Mouse (Mus musculus): Measurements from ENCODE around the gene Farp1. TPM values are rescaled to one million over a fixed set of nuclear protein-coding genes. Genes with fewer than 3 reads are reported as not detected.
A peak's percentile ranks its signal among the peaks of the same experiment; 100 is the strongest.

Farp1 gene
- polyA plus RNA-seq, 1 experiment from 2014 or later = 27.9 TPM

GRCm38 (mm10) chr14:121134414-121134813 is 99.4 kb downstream of the Farp1 start:
- no peak for ATAC-seq (ENCODE audit: low FRiP score)
- peaks cover 18% of the 10 kb centered on the region for H3K4me1 ChIP-seq
- 69% methylated on average over 3 of the region's 3 CpGs for WGBS
- H3K27me3 ChIP-seq = no peaks in the 10 kb centered on the region
- no peak overlapping the region for H3K9ac ChIP-seq
- no peaks in the 10 kb centered on the region for H3K36me3 ChIP-seq (replicated peaks)
- no peak overlapping the region for H3K4me2 ChIP-seq
- H3K9me3 ChIP-seq = no peaks in the 10 kb centered on the region
- H3K27ac ChIP-seq = no peak overlapping the region
- no peak overlapping the region for H3K4me3 ChIP-seq (replicated peaks)

- Histone ChIP-seq H3K27me3 (no peaks in the 10 kb centered on the region), H3K4me3 (replicated peaks) (no peak overlapping the region)
- 92% methylated on average over 7 of the region's 7 CpGs for WGBS
These were observed 108.9 kb downstream of the Farp1 start for GRCm38 (mm10) chr14:121143831-121144455.

GRCm38 (mm10) chr14:121144496-121144895 is 109.5 kb downstream of the Farp1 start:
- Histone ChIP-seq H3K27me3 (no peaks in the 10 kb centered on the region), H3K9ac (no peak overlapping the region), H3K27ac (no peak overlapping the region), H3K36me3 (replicated peaks) (no peaks in the 10 kb centered on the region), H3K4me3 (replicated peaks) (no peak overlapping the region), H3K4me1 (peaks cover 12% of the 10 kb centered on the region), H3K9me3 (no peaks in the 10 kb centered on the region), H3K4me2 (no peak overlapping the region)
- no peak for ATAC-seq (ENCODE audit: low FRiP score)
- 82% methylated on average over 2 of the region's 2 CpGs for WGBS

More at GRCm38 (mm10) chr14:121143831-121144455, 108.9 kb downstream of the Farp1 start:
- no peak overlapping the region for H3K9ac ChIP-seq
- no peaks in the 10 kb centered on the region for H3K9me3 ChIP-seq
- peaks cover 12% of the 10 kb centered on the region for H3K4me1 ChIP-seq
- no peak for ATAC-seq (ENCODE audit: low FRiP score)
- no peak overlapping the region for H3K27ac ChIP-seq
- H3K4me2 ChIP-seq = no peak overlapping the region
- no peaks in the 10 kb centered on the region for H3K36me3 ChIP-seq (replicated peaks)

DNA sequence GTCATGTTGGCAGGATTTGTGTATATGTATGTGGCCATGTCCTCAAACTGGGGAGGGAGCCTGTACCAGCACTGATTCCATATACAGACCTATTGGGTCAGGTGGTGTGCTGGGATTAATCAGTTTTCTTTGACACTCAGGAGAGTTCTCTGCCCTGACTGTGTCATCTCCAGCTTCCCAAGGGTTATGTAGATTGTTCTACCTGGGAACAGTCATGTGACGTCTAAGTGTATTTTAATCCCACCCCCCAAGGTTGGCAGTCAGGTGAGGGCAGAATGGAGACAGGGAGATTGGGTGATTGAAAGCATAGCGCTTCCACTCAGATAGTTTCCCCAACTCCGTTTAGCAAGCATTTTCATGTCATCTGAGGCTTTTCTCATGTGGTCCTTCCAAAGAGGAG is 110.3 kb downstream of the Farp1 start:
- H3K27ac ChIP-seq = no peak overlapping the region
- no peak for ATAC-seq (ENCODE audit: low FRiP score)

DNA sequence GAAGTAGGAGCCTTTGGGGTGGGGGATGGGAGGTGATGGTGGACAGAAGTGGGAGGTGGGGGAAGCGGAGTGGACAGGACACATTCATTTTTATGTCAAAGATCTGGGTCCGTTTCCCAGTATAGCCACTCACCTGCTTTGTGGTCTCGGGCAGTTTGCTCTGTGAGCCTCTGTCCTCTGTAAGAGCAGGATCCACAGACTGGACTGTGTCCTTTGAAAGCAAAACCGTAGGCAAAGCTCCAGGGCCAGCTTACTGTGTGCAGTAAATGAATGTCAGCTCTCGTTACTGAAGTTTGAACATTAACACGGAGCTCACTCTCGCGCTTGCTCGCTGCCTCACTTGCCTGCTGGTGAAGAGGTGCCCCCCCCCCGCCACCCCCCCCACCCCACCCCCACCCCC is 110.7 kb downstream of the Farp1 start:
- Histone ChIP-seq H3K9me3 (no peaks in the 10 kb centered on the region), H3K27ac (no peak overlapping the region), H3K27me3 (no peaks in the 10 kb centered on the region), H3K4me2 (no peak overlapping the region), H3K9ac (no peak overlapping the region), H3K4me1 (peaks cover 19% of the 10 kb centered on the region), H3K4me3 (replicated peaks) (no peak overlapping the region), H3K36me3 (replicated peaks) (no peaks in the 10 kb centered on the region)
- ATAC-seq (ENCODE audit: low FRiP score) = no peak
- 37% methylated on average over 10 of the region's 10 CpGs for WGBS

More for the DNA sequence above, 110.3 kb downstream of the Farp1 start:
- 66% methylated on average over 3 of the region's 3 CpGs for WGBS
- H3K4me2 ChIP-seq = no peak overlapping the region
- H3K9me3 ChIP-seq = no peaks in the 10 kb centered on the region
- no peak overlapping the region for H3K4me3 ChIP-seq (replicated peaks)
- no peaks in the 10 kb centered on the region for H3K27me3 ChIP-seq
- peaks cover 19% of the 10 kb centered on the region for H3K4me1 ChIP-seq
- no peaks in the 10 kb centered on the region for H3K36me3 ChIP-seq (replicated peaks)
- no peak overlapping the region for H3K9ac ChIP-seq

DNA sequence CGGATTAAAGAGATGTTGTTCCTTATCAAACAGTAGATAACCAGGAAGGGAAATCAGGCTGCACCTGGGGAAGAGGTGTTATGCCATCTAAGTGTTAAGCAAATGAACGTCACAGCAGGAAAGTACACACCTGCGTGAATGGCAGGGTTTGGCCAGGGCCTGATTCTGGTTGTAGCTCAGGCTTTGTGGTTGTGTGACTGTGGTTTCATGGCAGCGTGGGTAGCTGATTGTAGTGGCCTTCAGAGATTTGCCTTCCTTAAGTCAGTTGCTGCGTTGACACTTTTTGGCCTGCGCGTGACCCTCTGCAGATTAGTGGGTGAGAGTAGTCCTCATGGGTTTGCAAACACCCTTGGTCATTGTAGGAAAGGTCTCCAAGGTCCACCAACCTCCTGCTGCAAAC is 111.2 kb downstream of the Farp1 start:
- H3K27ac ChIP-seq = no peak overlapping the region
- H3K27me3 ChIP-seq = no peaks in the 10 kb centered on the region
- H3K4me3 ChIP-seq (replicated peaks) = no peak overlapping the region
- H3K9me3 ChIP-seq = no peaks in the 10 kb centered on the region
- H3K36me3 ChIP-seq (replicated peaks) = no peaks in the 10 kb centered on the region
- H3K4me2 ChIP-seq = no peak overlapping the region
- 63% methylated on average over 7 of the region's 7 CpGs for WGBS
- H3K4me1 ChIP-seq = peaks cover 23% of the 10 kb centered on the region
- H3K9ac ChIP-seq = no peak overlapping the region
- no peak for ATAC-seq (ENCODE audit: low FRiP score)

DNA sequence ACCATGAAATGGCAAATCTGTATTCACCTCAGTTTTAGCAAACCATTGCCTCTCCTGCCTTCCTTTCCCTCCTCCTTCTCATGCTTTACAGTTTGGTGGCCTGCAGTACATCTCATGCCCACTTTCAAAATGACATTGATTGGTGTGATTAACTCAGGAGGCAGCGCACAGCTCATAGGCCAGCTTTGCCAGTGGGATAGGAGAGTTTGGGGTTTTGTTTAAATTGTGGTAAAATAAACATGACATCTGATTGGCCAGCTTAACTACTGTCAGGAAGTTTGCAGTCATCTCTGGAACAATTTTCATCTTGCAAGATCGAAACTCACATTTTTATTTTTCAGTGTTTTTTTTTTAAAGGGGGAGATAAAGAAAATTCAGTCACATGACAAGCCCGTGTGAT is 112.0 kb downstream of the Farp1 start:
- Histone ChIP-seq H3K27me3 (no peaks in the 10 kb centered on the region), H3K4me1 (peaks cover 32% of the 10 kb centered on the region), H3K27ac (no peak overlapping the region), H3K4me2 (no peak overlapping the region), H3K4me3 (replicated peaks) (no peak overlapping the region), H3K36me3 (replicated peaks) (no peaks in the 10 kb centered on the region), H3K9ac (no peak overlapping the region), H3K9me3 (no peaks in the 10 kb centered on the region)
- ATAC-seq (ENCODE audit: low FRiP score) = no peak
- 89% methylated on average over 3 of the region's 3 CpGs for WGBS

DNA sequence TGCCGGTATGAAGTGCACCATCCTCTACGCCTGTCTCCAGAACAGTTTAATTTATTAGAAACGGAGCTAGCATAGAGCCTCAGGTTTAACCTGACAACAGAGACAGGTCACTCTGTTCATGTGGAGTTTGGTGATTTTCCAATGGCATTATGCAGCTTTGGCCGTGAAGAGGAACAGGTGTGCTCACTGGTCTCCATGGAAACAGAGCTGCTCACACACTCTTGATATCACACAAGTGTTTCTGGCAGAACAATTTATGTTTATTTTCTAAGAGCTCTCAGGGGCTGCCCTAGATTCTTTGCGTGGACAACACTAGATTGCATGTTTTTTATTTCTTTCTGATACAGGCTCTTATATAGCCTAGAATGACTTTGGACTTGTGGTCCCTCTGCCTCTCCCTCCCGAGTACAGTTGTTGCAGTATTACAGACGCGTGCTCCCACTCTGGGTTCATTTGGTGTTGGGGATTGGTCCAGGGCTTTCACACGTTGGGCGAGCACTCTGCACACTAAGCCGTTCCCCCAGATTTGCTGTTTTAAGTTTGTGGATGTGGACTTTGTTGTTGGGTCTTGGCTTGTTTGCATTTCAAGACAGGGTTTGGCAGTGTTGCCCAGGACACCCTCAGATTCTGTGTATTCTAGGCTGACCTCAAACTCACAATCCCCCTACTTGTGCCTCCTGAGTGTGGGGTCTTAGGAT is 113.2 kb downstream of the Farp1 start:
- no peak overlapping the region for H3K4me3 ChIP-seq (replicated peaks)
- 89% methylated on average over 11 of the region's 11 CpGs for WGBS
- H3K4me1 ChIP-seq = peaks cover 42% of the 10 kb centered on the region
- H3K4me2 ChIP-seq = no peak overlapping the region
- H3K36me3 ChIP-seq (replicated peaks) = no peaks in the 10 kb centered on the region
- H3K9me3 ChIP-seq = no peaks in the 10 kb centered on the region
- H3K27me3 ChIP-seq = no peaks in the 10 kb centered on the region
- H3K27ac ChIP-seq = no peak overlapping the region
- no peak overlapping the region for H3K9ac ChIP-seq
- no peak for ATAC-seq (ENCODE audit: low FRiP score)

DNA sequence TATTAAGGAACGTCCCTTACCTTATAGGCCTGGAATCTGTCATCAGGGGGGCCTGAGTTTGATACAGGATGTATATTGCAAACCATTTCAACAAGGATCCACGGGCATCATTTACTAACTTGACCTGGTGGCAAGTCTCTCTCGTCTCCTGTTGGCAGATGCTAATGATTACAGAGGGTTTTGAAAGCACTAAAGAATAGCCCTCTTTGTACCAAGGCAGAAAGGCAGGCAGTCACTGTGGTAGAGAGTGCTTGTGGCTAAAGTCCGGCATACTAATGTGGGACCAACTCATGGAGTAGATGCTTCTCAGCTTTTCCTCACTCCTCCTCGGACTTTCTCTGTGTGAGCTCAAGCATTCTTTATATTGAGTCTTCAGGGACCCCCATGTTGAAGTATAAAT is 115.0 kb downstream of the Farp1 start:
- H3K9me3 ChIP-seq = no peaks in the 10 kb centered on the region
- H3K27ac ChIP-seq = no peak overlapping the region
- no peak overlapping the region for H3K9ac ChIP-seq
- H3K4me3 ChIP-seq (replicated peaks) = no peak overlapping the region
- 58% methylated on average over 5 of the region's 5 CpGs for WGBS
- no peaks in the 10 kb centered on the region for H3K36me3 ChIP-seq (replicated peaks)
- no peak for ATAC-seq (ENCODE audit: low FRiP score)
- H3K4me2 ChIP-seq = no peak overlapping the region
- no peaks in the 10 kb centered on the region for H3K27me3 ChIP-seq
- H3K4me1 ChIP-seq = peaks cover 49% of the 10 kb centered on the region

DNA sequence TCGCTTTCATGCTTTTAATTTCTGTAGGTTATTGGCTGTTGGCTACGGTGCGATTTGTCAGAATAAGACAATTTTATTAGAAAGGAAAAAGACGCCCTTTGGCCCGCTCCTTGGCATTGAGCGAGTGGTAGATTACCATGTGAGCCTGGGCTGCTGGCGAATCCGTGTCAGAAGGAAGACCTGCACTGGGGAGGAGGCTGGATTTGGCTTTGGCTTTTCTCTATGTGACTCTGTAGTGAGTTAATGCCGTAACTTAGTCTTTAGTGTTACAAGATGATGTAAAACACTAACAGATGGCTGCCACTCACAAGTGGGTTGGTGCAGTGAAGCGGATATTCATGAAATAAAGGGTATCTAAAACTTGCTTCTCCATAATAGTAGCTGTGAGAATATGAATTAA is 116.8 kb downstream of the Farp1 start:
- H3K9ac ChIP-seq = no peak overlapping the region
- H3K4me2 ChIP-seq = no peak overlapping the region
- H3K9me3 ChIP-seq = 0 out of 2 replicates have a peak, but pooled peaks cover 4% of the 10 kb centered on the region
- no peaks in the 10 kb centered on the region for H3K27me3 ChIP-seq
- ATAC-seq (ENCODE audit: low FRiP score) = no peak
- H3K36me3 ChIP-seq (replicated peaks) = no peaks in the 10 kb centered on the region
- peaks cover 40% of the 10 kb centered on the region for H3K4me1 ChIP-seq
- WGBS = 85% methylated on average over 10 of the region's 10 CpGs
- no peak overlapping the region for H3K4me3 ChIP-seq (replicated peaks)
- H3K27ac ChIP-seq = no peak overlapping the region

GRCm38 (mm10) chr14:121152771-121153170 is 117.8 kb downstream of the Farp1 start:
- H3K4me2 ChIP-seq = no peak overlapping the region
- peak overlapping the region; percentile 50; the same call in 1 of the 2 replicates for H3K27ac ChIP-seq
- H3K27me3 ChIP-seq = no peaks in the 10 kb centered on the region
- peaks cover 40% of the 10 kb centered on the region for H3K4me1 ChIP-seq
- no peaks in the 10 kb centered on the region for H3K36me3 ChIP-seq (replicated peaks)
- ATAC-seq (ENCODE audit: low FRiP score) = peak; percentile 5; the same call in 1 of the 2 replicates
- H3K4me3 ChIP-seq (replicated peaks) = no peak overlapping the region
- 57% methylated on average over 6 of the region's 6 CpGs for WGBS
- 0 out of 2 replicates have a peak, but pooled peaks cover 4% of the 10 kb centered on the region for H3K9me3 ChIP-seq
- no peak overlapping the region for H3K9ac ChIP-seq

DNA sequence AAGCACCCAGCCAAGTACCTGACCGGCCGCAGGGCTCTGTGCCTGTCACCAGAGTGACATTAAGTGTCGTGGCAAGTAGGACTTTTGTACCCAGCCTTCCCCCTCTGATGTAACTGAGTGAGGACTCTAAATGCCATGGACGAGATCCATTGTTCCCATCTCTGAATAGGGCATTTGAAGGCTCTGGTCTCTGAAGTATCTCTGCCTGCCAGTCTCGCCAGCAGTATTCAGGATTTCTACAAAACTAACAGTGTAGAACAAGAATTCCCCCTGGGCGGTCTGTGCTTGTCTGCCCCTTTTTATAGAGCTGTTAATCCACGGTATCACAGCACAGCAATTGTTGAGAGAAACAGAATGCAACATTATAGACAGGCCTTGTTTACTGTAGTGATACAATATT is 118.3 kb downstream of the Farp1 start:
- Histone ChIP-seq H3K27ac (peak overlapping the region; percentile 50; the same call in 1 of the 2 replicates), H3K9ac (no peak overlapping the region), H3K4me1 (peaks cover 37% of the 10 kb centered on the region), H3K36me3 (replicated peaks) (no peaks in the 10 kb centered on the region), H3K27me3 (no peaks in the 10 kb centered on the region), H3K9me3 (0 out of 2 replicates have a peak, but pooled peaks cover 4% of the 10 kb centered on the region), H3K4me3 (replicated peaks) (no peak overlapping the region), H3K4me2 (no peak overlapping the region)
- peak; percentile 34; the same call in 1 of the 2 replicates for ATAC-seq (ENCODE audit: low FRiP score)
- whole genome bisulfite sequencing = 19% methylated on average over 7 of the region's 7 CpGs

GRCm38 (mm10) chr14:121155173-121155572 is 120.2 kb downstream of the Farp1 start:
- no peaks in the 10 kb centered on the region for H3K36me3 ChIP-seq (replicated peaks)
- no peak overlapping the region for H3K4me3 ChIP-seq (replicated peaks)
- H3K4me1 ChIP-seq = peaks cover 31% of the 10 kb centered on the region
- H3K9me3 ChIP-seq = 0 out of 2 replicates have a peak, but pooled peaks cover 4% of the 10 kb centered on the region
- no peak overlapping the region for H3K4me2 ChIP-seq
- H3K27me3 ChIP-seq = no peaks in the 10 kb centered on the region
- ATAC-seq (ENCODE audit: low FRiP score) = no peak
- WGBS = 92% methylated on average over 4 of the region's 4 CpGs
- H3K27ac ChIP-seq = no peak overlapping the region
- H3K9ac ChIP-seq = no peak overlapping the region

All from forebrain, embryonic 12.5 days (tissue).